Mouse (Mus musculus) erythroblast, embryonic 14.5 days (primary cell): ENCODE data around the gene Ahctf1. TPM values are rescaled to one million over a fixed set of nuclear protein-coding genes. Genes with fewer than 3 reads are reported as not detected.

Experiments
- H3K27me3 ChIP-seq: 2 replicates; pipeline ENCODE4 v1.6.1; 2012; ENCODE audit warnings: inconsistent platforms; ENCODE audit not compliant: control insufficient read depth
- H3K36me3 ChIP-seq: 2 replicates; pipeline ENCODE4 v1.6.1; 2012; ENCODE audit warnings: mild to moderate bottlenecking, inconsistent platforms; ENCODE audit not compliant: control insufficient read depth
- H3K4me1 ChIP-seq: 2 replicates; pipeline ENCODE4 v1.6.1; 2012; ENCODE audit warnings: inconsistent platforms; ENCODE audit not compliant: control insufficient read depth
- H3K4me3 ChIP-seq: replicated peaks from 2 replicates; pipeline ENCODE3; 2012; ENCODE audit warnings: moderate library complexity, mild to moderate bottlenecking, inconsistent platforms
- H3K9me3 ChIP-seq: 2 replicates; pipeline ENCODE4 v1.6.1; 2012; ENCODE audit warnings: low read length, inconsistent platforms, mixed read lengths; ENCODE audit not compliant: control insufficient read depth
- GATA1 ChIP-seq: IDR thresholded peaks from 2 replicates; pipeline ENCODE4 v1.6.1; 2012; ENCODE audit warnings: low read length, inconsistent platforms, mixed read lengths
- TAL1 ChIP-seq: IDR thresholded peaks from 3 replicates; pipeline ENCODE4 v1.6.1; 2012; ENCODE audit warnings: low read length, inconsistent platforms, mixed read lengths
- polyA plus RNA-seq: library from polyadenylated mRNA; stranded (reverse); fragments of >175 nt; gene quantifications from 2 replicates; pipeline ENCODE4 v1.2.3, GENCODE M21; 2012

Ahctf1 gene
- polyA plus RNA-seq, 1 experiment = 4.8 TPM

- Histone ChIP-seq H3K27me3 (no peaks in the 10 kb centered on the region), H3K4me1 (peaks cover 2% of the 10 kb centered on the region), H3K36me3 (no peaks in the 10 kb centered on the region), H3K9me3 (peaks cover 6% of the 10 kb centered on the region), H3K4me3 (no peak overlapping the region)
- TF ChIP-seq GATA1 = no peak
- TF ChIP-seq TAL1 = no peak
These were observed 94.1 kb downstream of the Ahctf1 start for GRCm38 (mm10) chr1:179709390-179709789.

- TF ChIP-seq TAL1 (no peak), GATA1 (no peak)
- Histone ChIP-seq H3K4me1 (peaks cover 6% of the 10 kb centered on the region), H3K4me3 (no peak overlapping the region), H3K9me3 (no peaks in the 10 kb centered on the region), H3K27me3 (no peaks in the 10 kb centered on the region), H3K36me3 (no peaks in the 10 kb centered on the region)
These were observed 98.3 kb downstream of the Ahctf1 start for GRCm38 (mm10) chr1:179705154-179705553.

GRCm38 (mm10) chr1:179704150-179704549 is 99.3 kb downstream of the Ahctf1 start:
- Histone ChIP-seq H3K4me1 (peaks cover 6% of the 10 kb centered on the region), H3K27me3 (no peaks in the 10 kb centered on the region), H3K9me3 (no peaks in the 10 kb centered on the region), H3K4me3 (no peak overlapping the region), H3K36me3 (no peaks in the 10 kb centered on the region)
- no peak for TF ChIP-seq TAL1
- no peak for TF ChIP-seq GATA1

Other genes with a start within 250 kb of the Ahctf1 start
- not detected in 2 replicates for gene Sccpdh, start 135.5 kb downstream of the Ahctf1 start, polyA plus RNA-seq
- not detected in 2 replicates for gene Kif28, start 58.4 kb downstream of the Ahctf1 start, polyA plus RNA-seq
- gene Gm10518, start 304 bp downstream of the Ahctf1 start, polyA plus RNA-seq = not detected in 2 replicates
- gene Cdc42bpa, start 156.8 kb upstream of the Ahctf1 start, polyA plus RNA-seq = 2.3 and 3.0 TPM in 2 replicates